Mouse (Mus musculus) forebrain, embryonic 12.5 days (tissue): ENCODE data around the gene Pnkd. TPM values are rescaled to one million over a fixed set of nuclear protein-coding genes. Genes with fewer than 3 reads are reported as not detected.

Experiments
- ATAC-seq: fragments of 200-750 bp; cut with Nextera tagmentation; 2 replicates; pipeline ENCODE4 v1.8.0; 2017; ENCODE audit warnings: moderate TSS enrichment; ENCODE audit not compliant: low FRiP score
- H3K27ac ChIP-seq: fragments of 300-500 bp; sonication (generic); 2 replicates; pipeline ENCODE4 v1.5.1; 2016; ENCODE audit warnings: mild to moderate bottlenecking
- H3K27me3 ChIP-seq: fragments of 300-500 bp; sonication (generic); 2 replicates; pipeline ENCODE4 v1.6.1; 2016; ENCODE audit warnings: mild to moderate bottlenecking
- H3K36me3 ChIP-seq: fragments of 300-500 bp; sonication (generic); replicated peaks from 2 replicates; pipeline ENCODE4 v1.6.1; 2016; ENCODE audit warnings: mild to moderate bottlenecking
- H3K4me1 ChIP-seq: fragments of 300-500 bp; sonication (generic); 2 replicates; pipeline ENCODE4 v1.6.1; 2016
- H3K4me2 ChIP-seq: fragments of 300-500 bp; sonication (generic); 2 replicates; pipeline ENCODE4 v1.6.1; 2016; ENCODE audit warnings: mild to moderate bottlenecking, moderate library complexity
- H3K4me3 ChIP-seq: fragments of 300-500 bp; sonication (generic); replicated peaks from 2 replicates; pipeline ENCODE4 v1.5.1; 2016; ENCODE audit warnings: mild to moderate bottlenecking
- H3K9ac ChIP-seq: fragments of 300-500 bp; sonication (generic); 2 replicates; pipeline ENCODE4 v1.6.1; 2016; ENCODE audit warnings: mild to moderate bottlenecking
- H3K9me3 ChIP-seq: fragments of 300-500 bp; sonication (generic); 2 replicates; pipeline ENCODE4 v1.6.1; 2016
- WGBS: fragments of 180-500 bp; shearing (Covaris S2); methylation state at CpG from one replicate; pipeline ENCODE4 v1.1.7; 2016; 5-methylcytosine and 5-hydroxymethylcytosine counted together
- polyA plus RNA-seq: library from polyadenylated mRNA; unstranded; fragments of >200 nt; fragmentation: Nextera tagmentation; extraction: Ambion mirVana; gene quantifications from 2 replicates; pipeline ENCODE4 v1.2.1, GENCODE M21; 2016

Pnkd gene
- 87.5 and 88.9 TPM in 2 replicates for polyA plus RNA-seq

- under 1% methylated on average over 56 of the region's 56 CpGs for WGBS
- Histone ChIP-seq H3K27ac (peak within 1 kb of the TSS; percentile 54; the same call in 1 of the 2 replicates), H3K36me3 (peaks cover 52% of the 10 kb centered on the region), H3K9me3 (no peaks in the 10 kb centered on the region), H3K4me1 (peaks cover 26% of the 10 kb centered on the region), H3K4me3 (peak within 1 kb of the TSS; percentile 79), H3K4me2 (peak within 1 kb of the TSS; percentile 90), H3K27me3 (no peaks in the 10 kb centered on the region), H3K9ac (peak within 1 kb of the TSS; percentile 78)
- ATAC-seq: peak; percentile 98
Measured at GRCm38 (mm10) chr1:74284543-74285160, at the start of gene Pnkd, which contains the start of gene Aamp. Gene Pnkd, plus strand, starts transcription at chr1:74284930. Gene Aamp, minus strand, starts transcription at chr1:74284738.

- peak within 1 kb of the TSS; percentile 97 for H3K9ac ChIP-seq
- peak; percentile 95 for ATAC-seq
- H3K27ac ChIP-seq: peak within 1 kb of the TSS; percentile 84
- H3K36me3 ChIP-seq: no peaks in the 10 kb centered on the region
- peak within 1 kb of the TSS; percentile 97 for H3K4me3 ChIP-seq
- 2% methylated on average over 46 of the region's 55 CpGs for WGBS
- H3K4me1 ChIP-seq: peaks cover 34% of the 10 kb centered on the region
- no peaks in the 10 kb centered on the region for H3K9me3 ChIP-seq
- no peaks in the 10 kb centered on the region for H3K27me3 ChIP-seq
- H3K4me2 ChIP-seq: peak within 1 kb of the TSS; percentile 84
Measured at GRCm38 (mm10) chr1:74235938-74236589, 48.7 kb upstream of the Pnkd start, which contains the start of gene Arpc2. Gene Arpc2, plus strand, starts transcription at chr1:74236084.

- H3K9ac ChIP-seq: peak overlapping the region; percentile 97
- peak; percentile 28; the same call in 1 of the 2 replicates for ATAC-seq
- under 1% methylated on average over 46 of the region's 57 CpGs for WGBS
- no peaks in the 10 kb centered on the region for H3K27me3 ChIP-seq
- H3K4me1 ChIP-seq: peaks cover 34% of the 10 kb centered on the region
- peak overlapping the region; percentile 84 for H3K4me2 ChIP-seq
- peak overlapping the region; percentile 97 for H3K4me3 ChIP-seq
- peak overlapping the region; percentile 84 for H3K27ac ChIP-seq
- no peaks in the 10 kb centered on the region for H3K36me3 ChIP-seq
- H3K9me3 ChIP-seq: no peaks in the 10 kb centered on the region
Measured at GRCm38 (mm10) chr1:74236590-74237317, 48.0 kb upstream of the Pnkd start.

GRCm38 (mm10) chr1:74237671-74238070, 47.1 kb upstream of the Pnkd start:
- WGBS: 44% methylated on average over 5 of the region's 5 CpGs
- Histone ChIP-seq H3K36me3 (no peaks in the 10 kb centered on the region), H3K4me1 (peaks cover 34% of the 10 kb centered on the region), H3K9ac (peak overlapping the region; percentile 97), H3K4me2 (peak overlapping the region; percentile 84), H3K4me3 (peak overlapping the region; percentile 97), H3K27ac (0 out of 2 replicates have a peak overlapping the region, but pooled peaks have one; percentile 13), H3K27me3 (no peaks in the 10 kb centered on the region), H3K9me3 (no peaks in the 10 kb centered on the region)
- ATAC-seq: no peak

GRCm38 (mm10) chr1:74238136-74238535, 46.6 kb upstream of the Pnkd start:
- no peak for ATAC-seq
- H3K36me3 ChIP-seq: no peaks in the 10 kb centered on the region
- no peak overlapping the region for H3K27ac ChIP-seq
- H3K9ac ChIP-seq: peak overlapping the region; percentile 97
- peak overlapping the region; percentile 84 for H3K4me2 ChIP-seq
- no peaks in the 10 kb centered on the region for H3K27me3 ChIP-seq
- H3K9me3 ChIP-seq: no peaks in the 10 kb centered on the region
- H3K4me3 ChIP-seq: peak overlapping the region; percentile 97
- 73% methylated on average over 1 of the region's 1 CpGs for WGBS
- H3K4me1 ChIP-seq: peaks cover 34% of the 10 kb centered on the region

GRCm38 (mm10) chr1:74239162-74239561, 45.6 kb upstream of the Pnkd start:
- Histone ChIP-seq H3K9ac (no peak overlapping the region), H3K9me3 (no peaks in the 10 kb centered on the region), H3K27me3 (no peaks in the 10 kb centered on the region), H3K4me3 (no peak overlapping the region), H3K27ac (0 out of 2 replicates have a peak overlapping the region, but pooled peaks have one; percentile 19), H3K4me1 (peaks cover 34% of the 10 kb centered on the region), H3K4me2 (no peak overlapping the region; the same call in 1 of the 2 replicates), H3K36me3 (no peaks in the 10 kb centered on the region)
- 63% methylated on average over 7 of the region's 7 CpGs for WGBS
- no peak for ATAC-seq

GRCm38 (mm10) chr1:74239618-74240017, 45.1 kb upstream of the Pnkd start:
- peaks cover 34% of the 10 kb centered on the region for H3K4me1 ChIP-seq
- H3K9ac ChIP-seq: no peak overlapping the region
- no peaks in the 10 kb centered on the region for H3K27me3 ChIP-seq
- no peak overlapping the region; the same call in 1 of the 2 replicates for H3K4me2 ChIP-seq
- no peak overlapping the region for H3K27ac ChIP-seq
- ATAC-seq: no peak
- no peak overlapping the region for H3K4me3 ChIP-seq
- WGBS: 67% methylated on average over 11 of the region's 11 CpGs
- H3K9me3 ChIP-seq: no peaks in the 10 kb centered on the region
- no peaks in the 10 kb centered on the region for H3K36me3 ChIP-seq

GRCm38 (mm10) chr1:74240311-74240710, 44.4 kb upstream of the Pnkd start:
- Histone ChIP-seq H3K9me3 (no peaks in the 10 kb centered on the region), H3K4me1 (peaks cover 34% of the 10 kb centered on the region), H3K4me3 (no peak overlapping the region), H3K9ac (no peak overlapping the region), H3K36me3 (no peaks in the 10 kb centered on the region), H3K4me2 (no peak overlapping the region), H3K27ac (no peak overlapping the region), H3K27me3 (no peaks in the 10 kb centered on the region)
- 75% methylated on average over 6 of the region's 6 CpGs for WGBS
- no peak for ATAC-seq

GRCm38 (mm10) chr1:74240832-74241231, 43.9 kb upstream of the Pnkd start:
- Histone ChIP-seq H3K4me2 (no peak overlapping the region), H3K4me3 (no peak overlapping the region)

GRCm38 (mm10) chr1:74245525-74245924, 39.2 kb upstream of the Pnkd start:
- Histone ChIP-seq H3K9me3 (no peaks in the 10 kb centered on the region), H3K4me1 (peaks cover under 1% of the 10 kb centered on the region; the same call in 1 of the 2 replicates), H3K9ac (no peak overlapping the region), H3K27ac (no peak overlapping the region), H3K27me3 (no peaks in the 10 kb centered on the region), H3K4me3 (no peak overlapping the region), H3K36me3 (peaks cover 25% of the 10 kb centered on the region), H3K4me2 (no peak overlapping the region)
- ATAC-seq: no peak
- WGBS: 89% methylated on average over 2 of the region's 2 CpGs

More at GRCm38 (mm10) chr1:74240832-74241231, 43.9 kb upstream of the Pnkd start:
- no peak overlapping the region for H3K9ac ChIP-seq
- H3K36me3 ChIP-seq: no peaks in the 10 kb centered on the region
- no peaks in the 10 kb centered on the region for H3K9me3 ChIP-seq
- peaks cover 34% of the 10 kb centered on the region for H3K4me1 ChIP-seq
- no peaks in the 10 kb centered on the region for H3K27me3 ChIP-seq
- no peak for ATAC-seq
- no peak overlapping the region for H3K27ac ChIP-seq
- 92% methylated on average over 4 of the region's 4 CpGs for WGBS

GRCm38 (mm10) chr1:74248799-74249198, 35.9 kb upstream of the Pnkd start:
- Histone ChIP-seq H3K36me3 (peaks cover 54% of the 10 kb centered on the region), H3K4me1 (no peaks in the 10 kb centered on the region), H3K4me2 (no peak overlapping the region), H3K27me3 (no peaks in the 10 kb centered on the region), H3K9ac (no peak overlapping the region), H3K27ac (no peak overlapping the region), H3K4me3 (no peak overlapping the region), H3K9me3 (no peaks in the 10 kb centered on the region)
- 77% methylated on average over 1 of the region's 1 CpGs for WGBS
- no peak for ATAC-seq

- Histone ChIP-seq H3K4me1 (no peaks in the 10 kb centered on the region), H3K4me3 (no peak overlapping the region), H3K4me2 (no peak overlapping the region), H3K27me3 (no peaks in the 10 kb centered on the region), H3K9ac (no peak overlapping the region), H3K27ac (no peak overlapping the region), H3K9me3 (no peaks in the 10 kb centered on the region), H3K36me3 (peaks cover 61% of the 10 kb centered on the region)
- WGBS: 80% methylated on average over 5 of the region's 5 CpGs
- no peak for ATAC-seq
Measured at GRCm38 (mm10) chr1:74249331-74249980, 35.3 kb upstream of the Pnkd start.
